Mouse (Mus musculus) G1E (cell line): ENCODE results near the gene Fancc.
"Not testable (repeated sequence)": the region's sequence is repeated elsewhere in the genome, so short reads cannot be mapped to it uniquely, and the experiment has no call there.

Experiments
- CTCF ChIP-seq: IDR thresholded peaks from 2 replicates; pipeline ENCODE4 v1.5.1; 2012; ENCODE audit warnings: low read depth, low read length, inconsistent platforms, mixed read lengths
- POLR2AphosphoS5 ChIP-seq: IDR thresholded peaks from 2 replicates; pipeline ENCODE4 v1.6.1; 2012; ENCODE audit warnings: low read depth, low read length, inconsistent platforms; ENCODE audit not compliant: insufficient replicate concordance
- TAL1 ChIP-seq: conservative IDR thresholded peaks from 2 replicates; pipeline ENCODE4 v1.6.1; 2012; ENCODE audit warnings: low read depth, low read length, inconsistent platforms, mixed read lengths

- not testable (repeated sequence) for TF ChIP-seq CTCF, POLR2AphosphoS5, TAL1
Observed at GRCm38 (mm10) chr13:63353312-63353711, 143.8 kb downstream of the Fancc start.
